Mouse (Mus musculus): ENCODE data around the gene Olfr20.
"Not testable (repeated sequence)": the region's sequence is repeated elsewhere in the genome, so short reads cannot be mapped to it uniquely, and the experiment has no call there.

The Olfr20 gene

DNA sequence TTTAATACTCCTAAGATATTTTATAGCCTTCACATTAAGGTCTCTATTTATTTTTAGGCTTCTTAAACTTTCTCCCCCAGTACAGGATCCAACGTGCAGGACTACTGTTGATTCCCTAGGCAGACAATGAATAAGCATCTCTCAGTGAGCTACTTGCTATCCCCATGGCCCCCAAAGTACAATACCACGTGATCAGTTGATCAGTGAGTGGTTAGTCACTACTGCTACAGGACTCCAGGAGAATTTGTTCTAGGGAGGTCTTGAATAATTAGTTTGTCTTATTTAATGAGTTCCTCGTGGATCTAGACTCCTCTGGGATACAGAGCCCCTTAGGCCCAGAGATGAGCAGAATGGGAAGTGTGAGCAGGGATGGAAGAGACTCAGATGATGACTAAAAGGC lies at the start of gene Olfr20:
Olfr20 (plus strand) TSS at position 301 of the 400 bp plus-strand sequence.
- no peak for DNase-seq (ENCODE audit: inconsistent ontology term)

- DNase-seq (ENCODE audit: inconsistent ontology term), result no peak
Measured at GRCm38 (mm10) chr11:73303123-73303522, 47.5 kb upstream of the Olfr20 start.

- no peak for DNase-seq (ENCODE audit: inconsistent ontology term)
Measured at GRCm38 (mm10) chr11:73315961-73316360, 34.6 kb upstream of the Olfr20 start.

DNA sequence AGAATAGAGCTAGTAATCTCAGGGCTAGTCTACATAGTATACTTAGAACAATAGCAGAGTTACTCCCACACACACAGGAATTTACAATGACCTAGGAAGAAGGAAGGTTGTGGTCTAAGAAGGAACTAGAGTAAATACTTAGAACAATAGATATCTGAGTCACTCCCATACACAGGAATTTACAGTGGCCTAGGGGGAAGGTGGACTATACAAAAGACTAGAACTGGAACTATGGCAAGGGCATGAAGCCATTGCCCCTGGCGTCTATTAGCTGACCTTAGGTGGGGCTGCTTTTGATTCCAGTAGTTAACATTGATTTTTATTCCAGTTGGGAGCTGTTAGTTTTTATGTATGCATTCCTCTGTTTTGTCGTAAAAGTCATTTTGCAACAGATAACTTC lies 32.0 kb upstream of the Olfr20 start:
- peak; percentile 77 for DNase-seq (ENCODE audit: inconsistent ontology term)

DNA sequence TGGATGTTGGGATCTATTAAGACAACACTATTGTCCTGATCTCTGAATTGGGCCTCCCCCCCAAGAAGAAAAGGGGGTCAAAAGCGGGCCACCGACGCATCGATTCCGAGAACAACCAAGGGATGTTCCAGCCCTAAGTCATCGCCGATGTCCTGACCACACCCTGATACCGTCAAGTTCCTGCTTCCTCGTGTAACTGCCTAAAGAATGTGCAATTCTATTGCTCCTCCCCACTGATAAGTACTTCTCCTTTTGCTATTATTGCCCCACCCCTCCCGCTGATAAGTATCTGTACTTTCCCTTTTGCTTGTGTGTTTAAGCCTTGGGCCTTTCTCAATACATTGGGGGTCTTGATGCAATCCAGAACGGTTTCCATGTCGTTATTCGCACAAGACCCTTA lies 29.5 kb upstream of the Olfr20 start:
- DNase-seq (ENCODE audit: inconsistent ontology term), result not testable (repeated sequence)

- DNase-seq (ENCODE audit: inconsistent ontology term), result no peak
Measured at GRCm38 (mm10) chr11:73323906-73324830, 26.4 kb upstream of the Olfr20 start.

DNA sequence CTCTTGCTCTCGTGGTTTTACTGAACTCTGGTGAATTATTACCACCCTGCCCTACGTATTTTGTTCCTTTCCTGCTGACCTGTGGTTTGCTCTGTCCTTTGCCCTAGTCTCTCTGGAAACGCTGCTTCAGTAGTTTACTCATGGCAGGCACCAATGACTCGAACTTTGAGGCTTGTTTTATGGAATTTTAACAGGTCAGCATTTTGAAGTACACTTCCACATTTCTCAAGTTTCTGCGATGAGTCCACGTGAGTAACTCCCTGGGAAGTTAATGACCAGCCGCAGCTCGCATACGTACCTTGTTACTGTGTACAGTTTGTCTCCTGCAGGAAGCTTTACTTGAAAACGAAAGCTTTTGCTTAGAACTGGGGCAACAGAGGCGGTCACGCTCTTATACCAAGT lies 24.1 kb upstream of the Olfr20 start:
- DNase-seq (ENCODE audit: inconsistent ontology term), result peak; percentile 42

- no peak for DNase-seq (ENCODE audit: inconsistent ontology term)
Measured at GRCm38 (mm10) chr11:73327361-73327760, 23.2 kb upstream of the Olfr20 start.

DNA sequence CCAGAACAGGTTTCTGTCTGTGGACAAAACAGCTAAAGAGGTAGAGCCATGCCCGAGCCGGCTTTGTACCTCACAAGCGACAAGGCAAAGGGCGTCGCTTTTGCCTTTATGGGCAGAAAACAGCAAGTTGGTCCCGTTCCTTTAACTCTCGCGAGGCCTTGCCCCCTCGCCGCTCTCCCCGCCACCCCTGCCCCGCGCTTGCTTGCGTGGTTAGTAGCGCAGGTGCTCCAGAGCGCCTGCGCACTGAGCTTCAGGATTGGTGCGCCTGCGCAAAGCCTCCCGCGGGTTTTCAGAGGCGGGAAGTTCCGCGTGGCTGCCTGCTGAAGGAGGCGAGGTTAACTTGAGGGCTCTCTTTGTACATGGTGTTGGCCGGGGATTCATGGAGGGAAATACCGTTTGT lies 21.1 kb upstream of the Olfr20 start, which contains the start of the genes Aspa, Gm49340 and Spata22:
Aspa (minus strand) TSS at position 155 of the 400 bp plus-strand sequence.
Gm49340 (plus strand) TSS at position 300 of the 400 bp plus-strand sequence.
Spata22 (plus strand) TSS at position 300 of the 400 bp plus-strand sequence.
- no peak for DNase-seq (ENCODE audit: inconsistent ontology term)

- DNase-seq (ENCODE audit: inconsistent ontology term), result no peak
Measured at GRCm38 (mm10) chr11:73333357-73333756, 17.2 kb upstream of the Olfr20 start.

DNA sequence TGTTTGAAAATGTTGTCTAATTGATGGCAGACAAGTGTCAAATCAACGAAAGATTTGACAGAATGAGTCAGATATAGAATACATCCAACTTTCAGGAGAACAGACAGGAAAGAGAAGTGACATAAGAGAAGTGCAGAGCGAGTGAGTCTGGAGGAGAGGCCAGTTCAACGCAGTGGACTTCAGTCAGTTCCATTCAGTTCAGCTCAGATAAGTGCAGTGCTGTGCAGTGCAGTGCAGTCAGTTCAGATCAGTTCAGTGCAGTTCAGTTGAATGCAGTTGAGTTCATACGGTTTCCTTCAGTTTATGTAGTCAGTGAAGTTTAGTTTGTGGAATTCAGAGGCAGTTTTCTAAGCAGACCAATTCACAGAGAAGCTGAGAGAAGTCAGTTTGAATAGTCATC lies 13.7 kb upstream of the Olfr20 start:
- no peak for DNase-seq (ENCODE audit: inconsistent ontology term)

GRCm38 (mm10) chr11:73370946-73371345 lies 20.4 kb downstream of the Olfr20 start, which contains the start of gene Olfr376:
Gene Olfr376 (plus strand): TSS chr11:73371246.
- DNase-seq (ENCODE audit: inconsistent ontology term), result no peak

DNA sequence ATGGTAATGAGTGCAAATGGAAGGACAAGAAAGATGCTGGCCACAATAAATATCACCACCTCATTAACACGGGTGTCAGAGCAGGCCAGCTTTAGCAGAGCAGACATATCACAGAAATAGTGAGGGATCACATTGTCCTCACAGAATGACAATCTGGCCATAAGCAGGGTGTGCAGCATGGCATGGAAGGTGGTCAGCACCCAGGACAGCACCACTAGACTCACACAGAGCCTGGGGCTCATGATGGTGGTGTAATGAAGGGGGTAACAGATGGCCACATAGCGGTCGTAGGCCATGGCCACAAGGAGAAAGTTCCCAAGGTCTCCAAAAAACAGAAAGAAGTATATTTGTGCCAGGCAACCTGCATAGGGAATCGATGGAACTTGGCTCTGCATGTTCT lies 44.8 kb downstream of the Olfr20 start:
- DNase-seq (ENCODE audit: inconsistent ontology term), result no peak

DNA sequence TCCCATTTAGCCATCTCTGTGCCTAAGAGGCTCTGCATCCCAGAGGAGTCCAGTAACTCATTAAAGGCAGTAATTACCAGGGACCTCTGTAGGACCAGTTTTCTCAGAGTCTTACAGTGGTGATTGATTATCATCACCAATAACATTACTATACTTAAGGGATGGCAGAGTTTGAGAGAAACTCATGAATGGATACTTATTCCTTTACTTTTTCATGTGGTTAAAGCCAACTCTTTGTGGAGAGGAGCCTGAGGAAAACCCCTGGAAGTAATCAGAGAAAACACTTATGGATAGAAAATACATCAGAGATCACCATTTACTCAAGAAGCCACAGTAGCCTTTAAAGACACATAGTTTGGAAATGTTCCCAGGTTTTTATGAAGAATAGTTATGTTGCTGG lies 48.9 kb downstream of the Olfr20 start, which contains the start of gene Olfr1:
Olfr1 (minus strand) TSS at position 101 of the 400 bp plus-strand sequence.
- no peak for DNase-seq (ENCODE audit: inconsistent ontology term)

Measured in Muller cell, postnatal 12 days (primary cell).